Mouse (Mus musculus) thymus, adult 2 months (tissue): ENCODE data around the gene Tom1l2.

Experiments
- CTCF ChIP-seq: fragments of 200-500 bp; IDR thresholded peaks from 2 replicates; pipeline ENCODE4 v1.5.1; 2012; ENCODE audit warnings: mild to moderate bottlenecking, control low read depth, low read length, moderate library complexity, borderline replicate concordance; ENCODE audit not compliant: control insufficient read depth, poor library complexity, insufficient read depth; ENCODE audit errors: extremely low read depth
- POLR2A ChIP-seq: fragments of 200-500 bp; IDR thresholded peaks from 2 replicates; pipeline ENCODE4 v1.6.1; 2012; ENCODE audit warnings: mild to moderate bottlenecking, low read length, control low read depth, moderate library complexity; ENCODE audit not compliant: control insufficient read depth, poor library complexity, insufficient read depth; ENCODE audit errors: extremely low read depth

DNA sequence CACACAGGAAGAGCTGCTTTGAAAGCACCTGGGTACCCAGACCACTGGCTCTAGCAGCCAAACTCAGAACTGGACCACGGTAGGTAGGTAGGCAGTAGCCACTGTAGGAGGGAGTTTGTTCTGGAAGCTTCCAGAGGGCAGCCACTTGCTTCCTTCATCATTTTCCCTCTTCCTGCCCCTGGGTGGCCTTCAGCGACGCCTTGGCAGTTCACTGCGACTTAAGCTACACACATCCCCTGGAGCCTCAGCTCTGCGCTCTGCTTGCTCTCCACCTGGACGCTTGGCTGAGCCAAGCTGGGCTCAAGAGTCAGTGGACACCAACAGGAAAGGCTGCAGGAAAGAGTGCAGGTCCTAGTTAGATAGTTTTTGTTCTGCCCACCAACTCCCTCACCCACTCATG is 174.7 kb downstream of the Tom1l2 start:
- TF ChIP-seq CTCF (no peak), POLR2A (no peak)
